Mouse (Mus musculus) embryonic facial prominence, embryonic 10.5 days (tissue): ENCODE data around the gene Dpf3. TPM values are rescaled to one million over a fixed set of nuclear protein-coding genes. Genes with fewer than 3 reads are reported as not detected.

ENCODE experiments used
- DNase-seq: peaks from one replicate; pipeline ENCODE4 v3.0.0-alpha.2; 2017; ENCODE audit warnings: low spot score
- H3K27ac ChIP-seq: fragments of 300-500 bp; sonication (generic); replicated peaks from 2 replicates; pipeline ENCODE4 v1.5.1; 2016; ENCODE audit warnings: mild to moderate bottlenecking
- H3K27me3 ChIP-seq: fragments of 300-500 bp; sonication (generic); replicated peaks from 2 replicates; pipeline ENCODE4 v1.6.1; 2016; ENCODE audit warnings: low read depth, mild to moderate bottlenecking; ENCODE audit not compliant: poor library complexity, severe bottlenecking
- H3K36me3 ChIP-seq: fragments of 300-500 bp; sonication (generic); replicated peaks from 2 replicates; pipeline ENCODE4 v1.6.1; 2016; ENCODE audit warnings: mild to moderate bottlenecking, moderate library complexity
- H3K4me1 ChIP-seq: fragments of 300-500 bp; sonication (generic); 2 replicates; pipeline ENCODE4 v1.6.1; 2016
- H3K4me3 ChIP-seq: fragments of 300-500 bp; sonication (generic); 2 replicates; pipeline ENCODE4 v1.5.1; 2016; ENCODE audit warnings: mild to moderate bottlenecking, moderate library complexity
- H3K9me3 ChIP-seq: fragments of 300-500 bp; sonication (generic); 2 replicates; pipeline ENCODE4 v1.6.1; 2016; ENCODE audit warnings: mild to moderate bottlenecking
- WGBS: fragments of 180-500 bp; shearing (Covaris S2); methylation state at CpG from one replicate; pipeline ENCODE4 v1.1.7; 2016; 5-methylcytosine and 5-hydroxymethylcytosine counted together
- polyA plus RNA-seq: library from polyadenylated mRNA; unstranded; fragments of >200 nt; fragmentation: Nextera tagmentation; extraction: Ambion mirVana; gene quantifications from 2 replicates; pipeline ENCODE4 v1.2.1, GENCODE M21; 2016

The Dpf3 gene
- polyA plus RNA-seq, 1 experiment from 2014 or later = 2.8 TPM

GRCm38 (mm10) chr12:83375015-83375831, 112.3 kb downstream of the Dpf3 start:
- H3K27me3 ChIP-seq = no peaks in the 10 kb centered on the region
- no peak for DNase-seq
- WGBS = 84% methylated on average over 12 of the region's 12 CpGs
- no peak overlapping the region for H3K27ac ChIP-seq
- H3K9me3 ChIP-seq = no peaks in the 10 kb centered on the region
- H3K36me3 ChIP-seq = no peaks in the 10 kb centered on the region
- peaks cover 3% of the 10 kb centered on the region; the same call in 1 of the 2 replicates for H3K4me1 ChIP-seq
- H3K4me3 ChIP-seq = no peak overlapping the region

GRCm38 (mm10) chr12:83373081-83373480, 114.4 kb downstream of the Dpf3 start:
- DNase-seq = no peak
- H3K36me3 ChIP-seq = no peaks in the 10 kb centered on the region
- H3K27me3 ChIP-seq = no peaks in the 10 kb centered on the region
- no peak overlapping the region for H3K4me3 ChIP-seq
- peaks cover 3% of the 10 kb centered on the region; the same call in 1 of the 2 replicates for H3K4me1 ChIP-seq
- H3K27ac ChIP-seq = no peak overlapping the region
- H3K9me3 ChIP-seq = no peaks in the 10 kb centered on the region
- 81% methylated on average over 7 of the region's 7 CpGs for WGBS

DNA sequence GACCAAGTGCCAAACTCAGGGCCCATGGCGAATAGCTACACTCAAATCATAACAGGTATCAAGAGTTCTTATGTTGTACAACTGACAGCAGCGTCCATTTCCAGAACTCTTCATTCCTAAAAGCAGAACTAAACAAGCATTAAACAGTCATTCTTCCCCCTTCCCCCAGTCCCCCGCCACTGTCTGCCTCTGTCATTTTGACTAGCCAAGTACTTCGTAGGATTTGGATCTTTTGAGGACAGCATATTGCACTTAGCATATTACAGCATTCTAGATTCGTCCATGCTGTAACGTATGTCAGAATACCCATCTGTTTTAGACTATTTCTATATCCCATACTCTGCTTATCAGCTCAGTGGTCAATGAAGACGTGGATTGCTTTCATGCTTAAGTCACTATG, 115.2 kb downstream of the Dpf3 start:
- no peak overlapping the region for H3K4me3 ChIP-seq
- DNase-seq = no peak
- no peaks in the 10 kb centered on the region for H3K36me3 ChIP-seq
- WGBS = 93% methylated on average over 7 of the region's 7 CpGs
- no peaks in the 10 kb centered on the region for H3K9me3 ChIP-seq
- peaks cover 3% of the 10 kb centered on the region; the same call in 1 of the 2 replicates for H3K4me1 ChIP-seq
- H3K27me3 ChIP-seq = no peaks in the 10 kb centered on the region
- no peak overlapping the region for H3K27ac ChIP-seq

GRCm38 (mm10) chr12:83370221-83370620, 117.3 kb downstream of the Dpf3 start:
- H3K4me3 ChIP-seq = no peak overlapping the region
- DNase-seq = no peak
- peaks cover 3% of the 10 kb centered on the region; the same call in 1 of the 2 replicates for H3K4me1 ChIP-seq
- no peaks in the 10 kb centered on the region for H3K27me3 ChIP-seq
- WGBS = 92% methylated on average over 11 of the region's 11 CpGs
- no peak overlapping the region for H3K27ac ChIP-seq
- no peaks in the 10 kb centered on the region for H3K36me3 ChIP-seq
- H3K9me3 ChIP-seq = no peaks in the 10 kb centered on the region

DNA sequence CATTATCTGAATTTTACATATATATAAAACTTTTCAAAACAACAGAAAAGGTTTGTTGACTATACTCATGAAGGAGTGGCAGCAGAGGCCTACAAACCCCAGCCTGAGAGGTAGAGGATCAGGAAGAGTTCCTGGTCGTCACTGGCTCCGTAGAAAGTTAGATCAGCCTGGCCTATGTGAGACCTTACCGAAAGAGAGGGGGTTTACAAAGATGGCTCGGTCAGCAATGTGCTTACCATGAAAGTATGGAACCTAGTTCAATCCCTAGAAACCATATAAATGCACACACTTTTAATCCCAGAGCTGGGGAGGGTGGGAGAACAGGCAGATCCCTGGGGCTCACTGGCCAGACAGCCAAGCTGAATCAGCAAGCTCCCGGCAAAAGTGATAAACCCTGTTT, 118.1 kb downstream of the Dpf3 start:
- Histone ChIP-seq H3K4me1 (no peaks in the 10 kb centered on the region), H3K4me3 (no peak overlapping the region), H3K9me3 (peaks cover 3% of the 10 kb centered on the region; the same call in 1 of the 2 replicates), H3K36me3 (no peaks in the 10 kb centered on the region), H3K27ac (no peak overlapping the region), H3K27me3 (no peaks in the 10 kb centered on the region)
- 93% methylated on average over 5 of the region's 5 CpGs for WGBS
- no peak for DNase-seq

GRCm38 (mm10) chr12:83367486-83367885, 120.0 kb downstream of the Dpf3 start:
- no peaks in the 10 kb centered on the region for H3K36me3 ChIP-seq
- H3K27me3 ChIP-seq = no peaks in the 10 kb centered on the region
- 94% methylated on average over 1 of the region's 1 CpGs for WGBS
- DNase-seq = no peak
- no peak overlapping the region for H3K27ac ChIP-seq
- no peaks in the 10 kb centered on the region for H3K4me1 ChIP-seq
- H3K4me3 ChIP-seq = no peak overlapping the region
- peaks cover 3% of the 10 kb centered on the region; the same call in 1 of the 2 replicates for H3K9me3 ChIP-seq

- Histone ChIP-seq H3K9me3 (peaks cover 3% of the 10 kb centered on the region; the same call in 1 of the 2 replicates), H3K4me1 (no peaks in the 10 kb centered on the region), H3K4me3 (no peak overlapping the region), H3K36me3 (no peaks in the 10 kb centered on the region), H3K27me3 (no peaks in the 10 kb centered on the region), H3K27ac (no peak overlapping the region)
- 64% methylated on average over 3 of the region's 3 CpGs for WGBS
- DNase-seq = no peak
Observed at GRCm38 (mm10) chr12:83364771-83365170, 122.7 kb downstream of the Dpf3 start.

- H3K27me3 ChIP-seq = no peaks in the 10 kb centered on the region
- H3K9me3 ChIP-seq = peaks cover 3% of the 10 kb centered on the region; the same call in 1 of the 2 replicates
- peak; percentile 24 for DNase-seq
- no peak overlapping the region for H3K27ac ChIP-seq
- no peaks in the 10 kb centered on the region for H3K36me3 ChIP-seq
- no peak overlapping the region for H3K4me3 ChIP-seq
- 33% methylated on average over 3 of the region's 3 CpGs for WGBS
- no peaks in the 10 kb centered on the region for H3K4me1 ChIP-seq
Observed at GRCm38 (mm10) chr12:83361801-83362200, 125.7 kb downstream of the Dpf3 start.

DNA sequence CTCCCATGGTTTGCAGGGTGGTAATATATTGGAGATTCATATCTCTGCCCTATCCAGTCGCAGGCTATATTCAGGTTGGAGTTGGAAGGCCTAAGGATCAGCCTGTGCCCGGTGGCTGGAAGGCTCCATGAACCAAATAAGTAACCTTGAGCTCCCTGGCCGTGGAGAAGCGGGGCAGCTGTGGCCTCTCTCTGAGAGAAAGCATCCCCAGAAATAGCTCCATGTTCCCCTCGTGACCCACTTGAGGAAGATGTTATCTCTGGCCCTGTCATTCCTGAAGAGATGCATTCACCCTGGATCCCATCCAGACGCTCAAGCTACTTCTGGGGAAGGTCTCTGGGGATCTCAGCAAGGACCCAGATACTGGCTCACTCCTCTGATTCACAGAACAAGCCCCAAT, 134.9 kb downstream of the Dpf3 start:
- no peak overlapping the region for H3K27ac ChIP-seq
- H3K27me3 ChIP-seq = no peaks in the 10 kb centered on the region
- H3K4me3 ChIP-seq = no peak overlapping the region
- no peaks in the 10 kb centered on the region for H3K9me3 ChIP-seq
- H3K36me3 ChIP-seq = no peaks in the 10 kb centered on the region
- WGBS = 85% methylated on average over 6 of the region's 6 CpGs
- no peak for DNase-seq
- H3K4me1 ChIP-seq = peaks cover 5% of the 10 kb centered on the region; the same call in 1 of the 2 replicates

DNA sequence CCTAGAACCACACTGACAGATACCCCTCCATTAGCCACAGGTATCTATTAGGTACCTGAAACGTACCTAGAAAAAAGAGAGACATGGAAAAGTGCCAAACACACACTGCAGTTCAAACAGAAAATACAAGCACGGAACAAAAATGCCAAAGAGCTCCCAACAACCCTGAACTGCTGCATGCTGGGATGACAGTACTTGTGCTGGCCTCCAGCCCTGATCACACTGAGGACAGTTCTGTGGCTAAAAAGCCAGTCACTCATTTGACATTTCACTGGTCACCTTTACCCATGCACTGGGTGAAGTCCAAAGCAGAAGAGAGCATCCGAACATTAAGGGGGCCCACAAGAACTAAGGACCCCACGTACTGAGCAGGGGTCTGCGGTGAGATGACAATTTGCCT, 137.8 kb downstream of the Dpf3 start:
- Histone ChIP-seq H3K9me3 (no peaks in the 10 kb centered on the region), H3K36me3 (no peaks in the 10 kb centered on the region), H3K27me3 (no peaks in the 10 kb centered on the region), H3K4me1 (peaks cover 5% of the 10 kb centered on the region; the same call in 1 of the 2 replicates), H3K4me3 (no peak overlapping the region), H3K27ac (no peak overlapping the region)
- no peak for DNase-seq
- WGBS = 91% methylated on average over 5 of the region's 5 CpGs

DNA sequence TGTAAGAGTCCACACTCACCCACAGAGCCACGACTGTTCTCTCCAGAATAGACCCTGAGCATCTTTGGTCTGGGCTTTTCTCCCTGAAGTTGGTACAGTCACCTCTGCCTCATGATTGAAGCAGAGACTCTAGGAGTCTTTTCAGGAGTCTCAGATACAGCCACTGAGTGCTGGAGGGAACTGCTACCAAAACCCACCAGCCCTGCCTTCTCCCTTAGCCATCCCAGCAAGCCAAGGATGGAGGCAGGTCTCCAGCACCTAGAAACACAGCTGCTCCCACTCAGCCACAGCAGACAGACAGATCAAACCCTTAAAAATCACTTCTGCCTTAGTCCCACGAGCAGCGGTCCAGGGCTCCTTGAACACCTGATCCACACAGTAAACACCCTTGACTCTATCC, 139.3 kb downstream of the Dpf3 start:
- no peaks in the 10 kb centered on the region for H3K4me1 ChIP-seq
- DNase-seq = no peak
- no peaks in the 10 kb centered on the region for H3K27me3 ChIP-seq
- no peak overlapping the region for H3K27ac ChIP-seq
- no peaks in the 10 kb centered on the region for H3K9me3 ChIP-seq
- H3K36me3 ChIP-seq = no peaks in the 10 kb centered on the region
- no peak overlapping the region for H3K4me3 ChIP-seq
- 82% methylated on average over 3 of the region's 3 CpGs for whole genome bisulfite sequencing

DNA sequence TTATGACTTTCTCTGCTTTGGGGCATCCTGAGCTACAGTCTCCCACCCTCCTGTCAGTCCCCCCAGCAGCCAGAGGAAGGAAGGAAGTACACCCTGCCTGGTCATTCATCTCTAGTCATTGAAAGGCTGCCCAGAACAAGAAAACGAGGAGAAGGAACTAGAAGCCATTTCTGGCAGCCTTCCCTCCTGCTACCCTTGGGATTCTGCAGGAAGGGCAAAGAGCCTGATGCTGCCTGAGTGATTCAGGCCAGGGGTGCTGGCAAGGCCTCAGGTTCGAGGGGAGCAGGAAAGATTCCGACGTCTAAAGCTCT, 144.7 kb downstream of the Dpf3 start:
- Histone ChIP-seq H3K9me3 (no peaks in the 10 kb centered on the region), H3K27me3 (no peaks in the 10 kb centered on the region), H3K4me1 (peaks cover 11% of the 10 kb centered on the region; the same call in 1 of the 2 replicates), H3K27ac (no peak overlapping the region), H3K4me3 (no peak overlapping the region), H3K36me3 (no peaks in the 10 kb centered on the region)
- no peak for DNase-seq
- 64% methylated on average over 4 of the region's 4 CpGs for WGBS
